Mouse (Mus musculus) stomach, postnatal 0 days (tissue): ENCODE measurements around the gene Ccdc141. TPM values are rescaled to one million over a fixed set of nuclear protein-coding genes. Genes with fewer than 3 reads are reported as not detected.

Source experiments
- ATAC-seq: fragments of 200-750 bp; cut with Nextera tagmentation; 2 replicates; pipeline ENCODE4 v1.8.0; 2017; ENCODE audit not compliant: low FRiP score, low TSS enrichment
- DNase-seq: peaks from one replicate; pipeline ENCODE4 v3.0.0-alpha.2; 2016; ENCODE audit warnings: low spot score
- H3K27ac ChIP-seq: fragments of 300-500 bp; sonication (generic); replicated peaks from 2 replicates; pipeline ENCODE4 v1.5.1; 2014; ENCODE audit warnings: mild to moderate bottlenecking, control low read depth
- H3K27me3 ChIP-seq: fragments of 300-500 bp; sonication (generic); 2 replicates; pipeline ENCODE4 v1.6.1; 2014; ENCODE audit warnings: low read length; ENCODE audit not compliant: control insufficient read depth, insufficient read depth
- H3K36me3 ChIP-seq: fragments of 300-500 bp; sonication (generic); 2 replicates; pipeline ENCODE4 v1.6.1; 2014; ENCODE audit warnings: low read length, mixed read lengths; ENCODE audit not compliant: control insufficient read depth, insufficient read depth
- H3K4me1 ChIP-seq: fragments of 300-500 bp; sonication (generic); replicated peaks from 2 replicates; pipeline ENCODE4 v1.6.1; 2014; ENCODE audit warnings: antibody characterized with exemption; ENCODE audit not compliant: control insufficient read depth, insufficient read depth
- H3K4me2 ChIP-seq: fragments of 300-500 bp; sonication (generic); replicated peaks from 2 replicates; pipeline ENCODE4 v1.6.1; 2014; ENCODE audit warnings: low read depth, mild to moderate bottlenecking, control low read depth, moderate library complexity
- H3K4me3 ChIP-seq: fragments of 300-500 bp; sonication (generic); 2 replicates; pipeline ENCODE4 v1.5.1; 2014; ENCODE audit warnings: low read depth, low read length, control low read depth
- H3K9ac ChIP-seq: fragments of 300-500 bp; sonication (generic); 2 replicates; pipeline ENCODE4 v1.6.1; 2014; ENCODE audit warnings: mild to moderate bottlenecking, low read length, control low read depth, mixed read lengths
- H3K9me3 ChIP-seq: fragments of 300-500 bp; sonication (generic); 2 replicates; pipeline ENCODE4 v1.6.1; 2016; ENCODE audit warnings: low read length; ENCODE audit not compliant: control insufficient read depth
- CTCF ChIP-seq: IDR thresholded peaks from 2 replicates; pipeline ENCODE4 v1.5.1; 2016; ENCODE audit warnings: antibody characterized with exemption, low read depth, mild to moderate bottlenecking, moderate library complexity
- EP300 ChIP-seq: optimal IDR thresholded peaks from 2 replicates; pipeline ENCODE3; 2016; ENCODE audit warnings: antibody characterized with exemption
- WGBS: fragments of 180-500 bp; shearing (Covaris S2); extraction: QIAGEN DNeasy Blood & Tissue Kit; methylation state at CpG from one replicate; pipeline ENCODE4 v1.1.7; 2014; 5-methylcytosine and 5-hydroxymethylcytosine counted together
- polyA plus RNA-seq: library from polyadenylated mRNA; unstranded; fragments of >200 nt; fragmentation: Nextera tagmentation; extraction: Ambion mirVana; gene quantifications from 2 replicates; pipeline ENCODE4 v1.2.1, GENCODE M21; 2015

Ccdc141 gene
- polyA plus RNA-seq, 1 experiment from 2014 or later, result 6.7 TPM

- TF ChIP-seq CTCF, result no peak
- no peak for TF ChIP-seq EP300
- no peak overlapping the region for H3K4me3 ChIP-seq
- no peak for ATAC-seq
- no peak overlapping the region for H3K4me2 ChIP-seq
- WGBS, result 79% methylated on average over 4 of the region's 4 CpGs
- H3K27ac ChIP-seq, result no peak overlapping the region
- no peaks in the 10 kb centered on the region for H3K9me3 ChIP-seq
- DNase-seq, result no peak
- no peaks in the 10 kb centered on the region for H3K36me3 ChIP-seq
- no peaks in the 10 kb centered on the region for H3K4me1 ChIP-seq
- H3K9ac ChIP-seq, result no peak overlapping the region
- no peaks in the 10 kb centered on the region for H3K27me3 ChIP-seq
These were observed 29.9 kb upstream of the Ccdc141 start for GRCm38 (mm10) chr2:77200379-77200778.

DNA sequence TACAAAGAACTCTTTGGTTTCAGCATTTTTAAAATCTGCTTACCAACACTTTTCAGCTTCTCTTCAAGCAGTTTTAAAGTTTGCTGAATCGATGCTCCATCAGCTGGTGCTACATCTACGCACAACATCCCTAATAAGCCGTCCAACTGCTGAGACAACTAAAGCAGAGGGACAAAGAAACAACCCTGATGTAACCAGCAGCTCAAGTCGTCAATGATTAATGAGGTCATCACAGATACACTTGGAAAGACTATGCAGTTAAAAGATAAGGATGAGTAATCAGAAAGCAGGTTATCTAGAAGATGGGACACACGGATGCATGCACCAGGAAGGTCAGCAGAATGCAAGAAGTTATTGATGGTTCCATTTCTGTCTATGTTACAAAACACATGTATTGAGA is 27.8 kb upstream of the Ccdc141 start:
- Histone ChIP-seq H3K4me3 (no peak overlapping the region), H3K9me3 (no peaks in the 10 kb centered on the region), H3K36me3 (no peaks in the 10 kb centered on the region; the same call in 1 of the 2 replicates), H3K4me2 (no peak overlapping the region), H3K27ac (no peak overlapping the region), H3K9ac (no peak overlapping the region), H3K4me1 (no peaks in the 10 kb centered on the region), H3K27me3 (no peaks in the 10 kb centered on the region)
- DNase-seq (no peak), ATAC-seq (no peak)
- TF ChIP-seq CTCF (no peak), EP300 (no peak)
- 54% methylated on average over 5 of the region's 5 CpGs for WGBS

DNA sequence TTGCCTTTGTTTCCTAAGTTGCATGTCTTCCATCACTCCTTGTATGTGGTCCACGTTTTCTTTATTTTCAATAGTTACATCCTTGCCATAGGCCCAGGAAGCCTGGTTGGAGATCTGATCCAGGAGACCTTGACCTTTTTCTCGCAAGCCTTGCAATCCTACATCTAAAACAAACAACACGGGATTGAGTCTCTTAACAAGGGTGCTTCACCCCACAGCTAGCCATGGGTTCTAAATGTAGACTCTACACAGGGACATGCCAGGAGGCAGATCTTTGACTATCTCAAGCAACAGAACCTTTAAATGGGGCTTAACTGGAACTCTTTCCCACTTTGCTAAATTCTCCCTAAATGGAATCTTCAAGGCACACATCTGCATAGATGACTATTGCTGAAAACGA is 26.4 kb upstream of the Ccdc141 start:
- no peaks in the 10 kb centered on the region; the same call in 1 of the 2 replicates for H3K36me3 ChIP-seq
- H3K9ac ChIP-seq, result no peak overlapping the region
- H3K27me3 ChIP-seq, result no peaks in the 10 kb centered on the region
- no peak overlapping the region for H3K27ac ChIP-seq
- ATAC-seq (no peak), DNase-seq (no peak)
- H3K9me3 ChIP-seq, result no peaks in the 10 kb centered on the region
- no peak for TF ChIP-seq CTCF
- TF ChIP-seq EP300, result no peak
- no peak overlapping the region for H3K4me3 ChIP-seq
- no peak overlapping the region for H3K4me2 ChIP-seq
- WGBS, result 82% methylated on average over 4 of the region's 4 CpGs
- no peaks in the 10 kb centered on the region for H3K4me1 ChIP-seq

- H3K27me3 ChIP-seq, result no peaks in the 10 kb centered on the region
- H3K9me3 ChIP-seq, result no peaks in the 10 kb centered on the region
- 89% methylated on average over 5 of the region's 5 CpGs for WGBS
- H3K4me2 ChIP-seq, result no peak overlapping the region
- H3K36me3 ChIP-seq, result no peaks in the 10 kb centered on the region; the same call in 1 of the 2 replicates
- no peaks in the 10 kb centered on the region for H3K4me1 ChIP-seq
- H3K27ac ChIP-seq, result no peak overlapping the region
- H3K4me3 ChIP-seq, result no peak overlapping the region
- H3K9ac ChIP-seq, result no peak overlapping the region
- ATAC-seq (no peak), DNase-seq (no peak)
- TF ChIP-seq CTCF, result no peak
- TF ChIP-seq EP300, result no peak
These were observed 24.6 kb upstream of the Ccdc141 start for GRCm38 (mm10) chr2:77195056-77195455.

- Histone ChIP-seq H3K9ac (no peak overlapping the region), H3K4me1 (no peaks in the 10 kb centered on the region), H3K27ac (no peak overlapping the region), H3K4me2 (no peak overlapping the region), H3K9me3 (no peaks in the 10 kb centered on the region), H3K36me3 (no peaks in the 10 kb centered on the region; the same call in 1 of the 2 replicates), H3K27me3 (no peaks in the 10 kb centered on the region), H3K4me3 (no peak overlapping the region)
- no peak for DNase-seq
- TF ChIP-seq CTCF (no peak), EP300 (no peak)
- no peak for ATAC-seq
- 90% methylated on average over 3 of the region's 3 CpGs for WGBS
These were observed 21.4 kb upstream of the Ccdc141 start for GRCm38 (mm10) chr2:77191811-77192210.

GRCm38 (mm10) chr2:77190891-77191290 is 20.5 kb upstream of the Ccdc141 start:
- Histone ChIP-seq H3K4me2 (no peak overlapping the region), H3K9ac (no peak overlapping the region), H3K9me3 (no peaks in the 10 kb centered on the region), H3K27me3 (no peaks in the 10 kb centered on the region), H3K36me3 (no peaks in the 10 kb centered on the region; the same call in 1 of the 2 replicates), H3K4me3 (no peak overlapping the region), H3K4me1 (no peaks in the 10 kb centered on the region), H3K27ac (no peak overlapping the region)
- ATAC-seq (no peak), DNase-seq (no peak)
- no peak for TF ChIP-seq CTCF
- no peak for TF ChIP-seq EP300
- WGBS, result 91% methylated on average over 7 of the region's 7 CpGs
